Mouse (Mus musculus) limb, embryonic 14.5 days (tissue): Measurements from ENCODE around the gene Atp9a. TPM values are rescaled to one million over a fixed set of nuclear protein-coding genes. Genes with fewer than 3 reads are reported as not detected.
A peak's percentile ranks its signal among the peaks of the same experiment; 100 is the strongest.

Experiments used
- ATAC-seq: fragments of 200-750 bp; cut with Nextera tagmentation; 2 replicates; pipeline ENCODE4 v1.8.0; 2017; ENCODE audit warnings: low read depth, moderate number of reproducible peaks, moderate TSS enrichment; ENCODE audit not compliant: low FRiP score
- DNase-seq: peaks from one replicate; pipeline ENCODE4 v3.0.0-alpha.2; 2015; ENCODE audit warnings: low spot score
- H3K27ac ChIP-seq: fragments of 300-500 bp; sonication (generic); replicated peaks from 2 replicates; pipeline ENCODE4 v1.5.1; 2014; ENCODE audit warnings: low read depth, mild to moderate bottlenecking, low read length, moderate library complexity, mixed read lengths
- H3K27me3 ChIP-seq: fragments of 300-500 bp; sonication (generic); 2 replicates; pipeline ENCODE4 v1.6.1; 2014; ENCODE audit warnings: low read length, mixed read lengths; ENCODE audit not compliant: control insufficient read depth, insufficient read depth
- H3K36me3 ChIP-seq: fragments of 300-500 bp; sonication (generic); 2 replicates; pipeline ENCODE4 v1.6.1; 2014; ENCODE audit warnings: mild to moderate bottlenecking, low read length, moderate library complexity, mixed read lengths; ENCODE audit not compliant: control insufficient read depth, insufficient read depth
- H3K4me1 ChIP-seq: fragments of 300-500 bp; sonication (generic); 2 replicates; pipeline ENCODE4 v1.6.1; 2014; ENCODE audit warnings: antibody characterized with exemption, low read length, mixed read lengths; ENCODE audit not compliant: control insufficient read depth, insufficient read depth
- H3K4me2 ChIP-seq: fragments of 300-500 bp; sonication (generic); replicated peaks from 2 replicates; pipeline ENCODE4 v1.6.1; 2014; ENCODE audit warnings: low read depth, mild to moderate bottlenecking, low read length, moderate library complexity; ENCODE audit not compliant: severe bottlenecking
- H3K4me3 ChIP-seq: fragments of 300-500 bp; sonication (generic); replicated peaks from 2 replicates; pipeline ENCODE4 v1.5.1; 2014; ENCODE audit warnings: low read length
- H3K9ac ChIP-seq: fragments of 300-500 bp; sonication (generic); 2 replicates; pipeline ENCODE4 v1.6.1; 2014; ENCODE audit warnings: mild to moderate bottlenecking, low read depth, low read length, moderate library complexity; ENCODE audit not compliant: severe bottlenecking
- H3K9me3 ChIP-seq: fragments of 300-500 bp; sonication (generic); 2 replicates; pipeline ENCODE4 v1.6.1; 2016; ENCODE audit warnings: low read length; ENCODE audit not compliant: control insufficient read depth
- POLR2A ChIP-seq: fragments of 200-500 bp; IDR thresholded peaks from 2 replicates; pipeline ENCODE4 v1.8.0; 2012; ENCODE audit warnings: inconsistent platforms, mild to moderate bottlenecking, moderate library complexity, borderline replicate concordance; ENCODE audit not compliant: insufficient read depth, insufficient read length; ENCODE audit errors: extremely low read depth
- WGBS: fragments of 180-500 bp; shearing (Covaris S2); extraction: QIAGEN DNeasy Blood & Tissue Kit; methylation state at CpG from one replicate; pipeline ENCODE4 v1.1.7; 2014; 5-methylcytosine and 5-hydroxymethylcytosine counted together
- polyA plus RNA-seq, 2 experiments: library from polyadenylated mRNA; depleted of rRNA in 1 of 2; stranded (reverse) in 1 of 2; unstranded in 1 of 2; fragments of >200 nt; fragmentation: Nextera tagmentation in 1 of 2; extraction: Ambion mirVana in 1 of 2; gene quantifications; 2 replicates each; pipeline versions ENCODE4 v1.2.1 to v1.2.3; 2012 to 2014

The Atp9a gene
- polyA plus RNA-seq, 2 experiments: 28.0 to 53.6 TPM

DNA sequence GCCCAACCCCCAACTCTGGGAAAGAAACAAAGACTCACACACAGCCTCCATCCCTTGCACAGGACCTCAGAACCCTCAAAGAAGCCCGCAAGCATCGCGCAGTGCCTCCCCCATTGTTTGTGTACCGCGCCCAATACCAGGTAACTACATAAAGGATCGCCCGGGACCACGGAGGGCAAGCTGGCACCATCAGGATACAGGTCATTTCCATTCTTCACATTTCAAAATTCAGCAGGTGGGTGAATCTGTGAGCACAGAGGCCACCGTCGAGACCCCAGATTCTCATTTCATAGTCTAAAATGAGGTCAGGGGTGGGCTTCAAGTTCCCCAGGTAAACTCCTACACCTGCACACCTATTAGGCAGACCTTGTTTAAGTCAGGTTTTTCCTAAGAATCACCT, 1.7 kb downstream of the Atp9a start:
- ATAC-seq: no peak
- Histone ChIP-seq H3K4me3 (peak overlapping the region; percentile 88), H3K9ac (no peak overlapping the region), H3K27ac (no peak overlapping the region), H3K36me3 (no peaks in the 10 kb centered on the region), H3K4me2 (peak overlapping the region; percentile 73), H3K27me3 (no peaks in the 10 kb centered on the region), H3K4me1 (no peaks in the 10 kb centered on the region), H3K9me3 (no peaks in the 10 kb centered on the region)
- DNase-seq: no peak
- no peak for TF ChIP-seq POLR2A
- WGBS: 82% methylated on average over 10 of the region's 10 CpGs

DNA sequence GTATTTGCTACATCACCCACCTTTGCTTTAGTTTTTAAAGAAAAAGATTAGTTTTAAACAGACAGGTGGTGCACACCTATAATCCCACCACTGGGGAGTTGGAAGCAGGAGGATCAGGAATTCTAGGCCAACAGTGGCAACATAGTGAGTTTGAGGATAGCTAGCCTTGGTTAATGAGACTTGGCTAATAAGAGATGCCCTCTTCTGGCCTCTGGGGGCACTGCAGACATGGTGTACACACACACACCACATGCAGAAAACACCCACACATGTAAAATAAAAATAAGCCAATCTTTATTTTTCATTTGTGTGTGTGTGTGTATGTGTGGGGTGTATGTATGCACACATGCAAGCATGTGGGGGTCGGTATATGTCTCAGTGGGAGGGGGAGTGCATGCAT, 3.4 kb downstream of the Atp9a start:
- H3K4me1 ChIP-seq: no peaks in the 10 kb centered on the region
- H3K4me3 ChIP-seq: no peak overlapping the region
- WGBS: 94% methylated on average over 1 of the region's 1 CpGs
- H3K27me3 ChIP-seq: no peaks in the 10 kb centered on the region
- DNase-seq: no peak
- ATAC-seq: no peak
- no peak overlapping the region for H3K9ac ChIP-seq
- no peaks in the 10 kb centered on the region for H3K36me3 ChIP-seq
- no peak overlapping the region for H3K4me2 ChIP-seq
- H3K9me3 ChIP-seq: no peaks in the 10 kb centered on the region
- TF ChIP-seq POLR2A: no peak
- H3K27ac ChIP-seq: no peak overlapping the region

DNA sequence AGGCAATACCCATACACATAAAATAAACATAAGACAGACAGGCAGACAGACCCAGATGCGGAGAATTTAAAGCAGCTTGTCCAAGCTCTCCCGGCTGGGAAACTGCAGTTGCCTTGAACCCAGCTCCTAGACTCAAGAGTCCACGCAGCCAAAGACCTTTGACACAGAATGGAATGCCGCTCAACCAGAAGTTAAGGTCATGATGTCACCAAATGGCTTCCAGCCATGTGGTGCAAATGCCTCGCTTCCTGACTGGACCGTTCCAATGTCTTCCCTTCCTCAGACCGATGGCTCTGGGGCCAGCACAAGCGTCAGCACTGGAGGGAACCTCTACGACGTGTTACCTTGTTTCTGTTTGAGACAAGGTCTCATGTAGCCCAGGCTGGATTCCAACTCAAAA, 4.3 kb downstream of the Atp9a start:
- H3K4me1 ChIP-seq: no peaks in the 10 kb centered on the region
- no peak for DNase-seq
- no peak overlapping the region for H3K9ac ChIP-seq
- TF ChIP-seq POLR2A: no peak
- H3K36me3 ChIP-seq: no peaks in the 10 kb centered on the region
- H3K4me2 ChIP-seq: no peak overlapping the region
- H3K27me3 ChIP-seq: no peaks in the 10 kb centered on the region
- H3K4me3 ChIP-seq: no peak overlapping the region
- no peaks in the 10 kb centered on the region for H3K9me3 ChIP-seq
- WGBS: 84% methylated on average over 10 of the region's 10 CpGs
- ATAC-seq: no peak
- H3K27ac ChIP-seq: no peak overlapping the region

DNA sequence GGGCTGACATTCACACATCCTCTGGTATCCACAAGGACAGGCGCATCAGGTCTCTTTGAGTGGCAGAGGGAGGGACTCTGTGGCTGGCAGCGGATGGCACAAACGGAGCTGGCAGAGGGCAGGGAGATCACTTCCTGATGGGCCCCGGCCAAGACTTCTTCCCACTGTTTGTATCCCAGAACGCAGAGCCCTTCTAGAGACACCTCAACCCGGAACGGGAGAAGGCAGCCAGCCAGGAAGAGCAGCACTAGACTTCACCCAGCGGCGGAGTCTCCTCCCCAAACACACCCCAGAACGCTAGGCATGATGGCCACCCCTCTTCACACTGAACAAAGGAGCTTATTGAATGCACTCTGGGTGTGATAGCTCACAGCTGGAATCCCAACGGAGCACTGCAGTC, 8.2 kb downstream of the Atp9a start:
- WGBS: 62% methylated on average over 11 of the region's 11 CpGs
- H3K27me3 ChIP-seq: no peaks in the 10 kb centered on the region
- no peak overlapping the region for H3K27ac ChIP-seq

DNA sequence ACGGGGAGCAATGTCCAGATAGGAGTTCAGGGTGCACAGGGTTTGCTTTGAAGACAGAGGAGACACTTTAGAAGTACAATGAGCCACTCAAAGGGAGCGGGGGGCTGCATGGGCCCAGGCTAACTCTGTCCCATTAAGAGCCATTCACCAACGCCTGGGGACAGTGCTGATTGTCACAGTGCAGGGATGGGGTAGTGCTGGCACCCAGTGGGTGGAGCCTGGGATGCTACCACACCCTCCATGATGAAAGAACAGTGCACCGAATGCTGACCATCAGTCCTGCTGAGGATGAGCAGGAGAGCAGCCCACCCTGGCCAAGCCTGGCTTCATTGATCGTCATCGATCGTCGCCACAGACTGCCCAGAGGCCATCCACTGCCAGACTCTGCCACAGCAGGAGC, 11.0 kb downstream of the Atp9a start:
- H3K9ac ChIP-seq: no peak overlapping the region
- no peak overlapping the region for H3K4me3 ChIP-seq
- H3K9me3 ChIP-seq: no peaks in the 10 kb centered on the region
- ATAC-seq (no peak), DNase-seq (no peak)
- no peak for TF ChIP-seq POLR2A
- WGBS: 75% methylated on average over 8 of the region's 8 CpGs
- H3K4me2 ChIP-seq: no peak overlapping the region
- H3K36me3 ChIP-seq: no peaks in the 10 kb centered on the region
- H3K27me3 ChIP-seq: no peaks in the 10 kb centered on the region
- no peak overlapping the region for H3K27ac ChIP-seq
- H3K4me1 ChIP-seq: no peaks in the 10 kb centered on the region

More for the DNA sequence above, 8.2 kb downstream of the Atp9a start:
- Histone ChIP-seq H3K9ac (no peak overlapping the region), H3K4me1 (no peaks in the 10 kb centered on the region), H3K9me3 (no peaks in the 10 kb centered on the region), H3K4me3 (no peak overlapping the region), H3K36me3 (no peaks in the 10 kb centered on the region), H3K4me2 (no peak overlapping the region)
- TF ChIP-seq POLR2A: no peak
- DNase-seq (no peak), ATAC-seq (no peak)

DNA sequence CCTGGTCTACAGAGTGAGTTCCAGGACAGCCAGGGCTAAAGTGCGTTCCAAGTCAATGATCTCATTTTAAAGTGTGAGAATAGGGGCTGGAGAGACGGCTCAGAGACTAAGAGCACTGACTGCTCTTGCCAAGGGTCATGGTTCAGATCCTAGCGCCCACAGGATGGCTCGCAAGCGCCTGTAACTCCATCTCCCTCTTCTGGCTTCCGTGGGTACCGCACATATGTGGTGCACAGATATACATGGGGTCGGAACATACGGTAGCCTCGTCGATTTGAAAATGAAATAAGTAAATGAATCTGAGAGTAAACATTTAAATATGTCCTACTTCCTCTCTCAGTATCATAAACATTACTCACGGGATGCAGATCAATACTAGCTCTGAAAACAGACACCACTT, 12.5 kb downstream of the Atp9a start:
- TF ChIP-seq POLR2A: no peak
- ATAC-seq: no peak
- Histone ChIP-seq H3K36me3 (no peaks in the 10 kb centered on the region), H3K4me1 (no peaks in the 10 kb centered on the region), H3K9me3 (no peaks in the 10 kb centered on the region), H3K4me3 (no peak overlapping the region), H3K27ac (no peak overlapping the region), H3K9ac (no peak overlapping the region), H3K27me3 (no peaks in the 10 kb centered on the region), H3K4me2 (no peak overlapping the region)
- no peak for DNase-seq
- WGBS: 84% methylated on average over 12 of the region's 12 CpGs
